Mouse (Mus musculus) liver, adult 2 months (tissue): Measurements from ENCODE around the gene Pde6c.

Experiments
- CTCF ChIP-seq: fragments of 200-500 bp; IDR thresholded peaks from 2 replicates; pipeline ENCODE4 v1.5.1; 2011; ENCODE audit warnings: low read depth, low read length, control low read depth
- POLR2A ChIP-seq: fragments of 200-500 bp; IDR thresholded peaks from 2 replicates; pipeline ENCODE4 v1.6.1; 2011; ENCODE audit warnings: low read length, control low read depth; ENCODE audit not compliant: insufficient read depth; ENCODE audit errors: extremely low read depth

DNA sequence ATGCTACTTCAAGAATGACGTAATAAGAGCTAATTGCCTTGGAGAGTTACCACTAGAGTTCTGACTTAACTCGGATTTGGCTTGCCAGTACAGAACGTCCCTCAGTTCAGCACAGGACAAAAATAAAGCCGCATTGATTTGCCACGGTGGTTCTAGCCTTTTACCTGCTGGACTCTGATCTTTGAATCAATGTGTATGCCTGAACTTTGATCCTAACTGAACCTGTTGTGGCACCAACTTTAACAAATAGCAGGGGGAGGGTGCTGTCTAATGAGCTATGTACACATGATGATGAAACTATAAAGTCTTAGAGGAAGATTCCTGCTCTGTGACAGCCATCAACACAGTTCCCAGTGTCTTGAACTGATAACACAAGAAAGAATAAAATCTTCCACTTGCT, 58.9 kb downstream of the Pde6c start:
- TF ChIP-seq CTCF, result no peak
- no peak for TF ChIP-seq POLR2A
